Mouse (Mus musculus) lung, postnatal 10 days (tissue): Measurements from ENCODE around the gene N6amt1.

Experiments used
- DNase-seq: peaks from one replicate; pipeline ENCODE4 v3.0.0; 2021

N6amt1 gene

GRCm38 (mm10) chr16:87387444-87387977 is 33.5 kb downstream of the N6amt1 start:
- no peak for DNase-seq

- DNase-seq: peak; percentile 75
Observed at GRCm38 (mm10) chr16:87393813-87394548, 40.0 kb downstream of the N6amt1 start.

GRCm38 (mm10) chr16:87405001-87405400 is 51.0 kb downstream of the N6amt1 start:
- peak; percentile 51 for DNase-seq
